In genomic region chr19:5689565-5690342, GRCm38 (mm10) we compare ENCODE assay signal across 1 mouse cellular context.
TF ChIP-seq lines count a peak whose summit lies in the region.

No protein-coding gene starts in this region.

TF ChIP-seq in MEL, 35 proteins besides CTCF, POLR2A, EP300 and RAD21:
- TF ChIP-seq BHLHE40 (IDR thresholded peaks at IDR 0.05; ENCODE audit: borderline replicate concordance, low read depth, low read length) (peak; percentile 85), SIN3A (IDR thresholded peaks at IDR 0.05; ENCODE audit: low read length) (peak; percentile 75), CHD1 (IDR thresholded peaks at IDR 0.05; ENCODE audit: low read depth, low read length) (no peak), POLR2AphosphoS2 (IDR thresholded peaks at IDR 0.05; ENCODE audit: low read length) (no peak), USF2 (IDR thresholded peaks at IDR 0.05; ENCODE audit: borderline replicate concordance in 1 of 2, insufficient read depth in 1 of 2, low read depth in 1 of 2, low read length in 2 of 2) (no peak), NRF1 (IDR thresholded peaks at IDR 0.05; ENCODE audit: insufficient read depth, low read depth, low read length, poor library complexity, severe bottlenecking) (peak; percentile 43; the same call in 1 of the 2 replicates), MAZ (IDR thresholded peaks at IDR 0.05; ENCODE audit: low read depth, low read length) (peak; percentile 93; the same call in 1 of the 2 replicates), TBP (IDR thresholded peaks at IDR 0.05; ENCODE audit: low read depth, low read length) (peak; percentile 45; the same call in 1 of the 2 replicates), MAX (IDR thresholded peaks at IDR 0.05; ENCODE audit: low read length) (no peak), MYC (IDR thresholded peaks at IDR 0.05; ENCODE audit: low read depth, low read length) (no peak), RCOR1 (IDR thresholded peaks at IDR 0.05; ENCODE audit: low read depth, low read length) (no peak), E2F4 (IDR thresholded peaks at IDR 0.05; ENCODE audit: borderline replicate concordance, low read depth, low read length) (no peak), NELFE (IDR thresholded peaks at IDR 0.05; ENCODE audit: low read depth, low read length) (peak; percentile 65), ZNF384 (IDR thresholded peaks at IDR 0.05; ENCODE audit: low read depth, low read length) (0 out of 2 replicates have a peak, but pooled peaks have one; percentile 33), MXI1 (IDR thresholded peaks at IDR 0.05; ENCODE audit: low read depth, low read length) (peak; percentile 67), TAL1 (IDR thresholded peaks at IDR 0.05; ENCODE audit: low read length) (no peak), KAT2A (conservative IDR thresholded peaks at IDR 0.05; ENCODE audit: low read depth, low read length) (no peak), HCFC1 (IDR thresholded peaks at IDR 0.05; ENCODE audit: low read depth, low read length) (peak; percentile 85), ZKSCAN1 (IDR thresholded peaks at IDR 0.05; ENCODE audit: low read depth, low read length) (no peak), ZMIZ1 (IDR thresholded peaks at IDR 0.05; ENCODE audit: low read depth, low read length) (peak; percentile 54; the same call in 1 of the 2 replicates), UBTF (IDR thresholded peaks at IDR 0.05; ENCODE audit: borderline replicate concordance, insufficient read depth, low read depth, low read length) (0 out of 2 replicates have a peak, but pooled peaks have one; percentile 30), USF1 (IDR thresholded peaks at IDR 0.05; ENCODE audit: low read depth, low read length) (0 out of 2 replicates have a peak, but pooled peaks have one; percentile 43), ELF1 (IDR thresholded peaks at IDR 0.05; ENCODE audit: low read depth, low read length) (peak; percentile 79), POLR2AphosphoS5 (IDR thresholded peaks at IDR 0.05; ENCODE audit: borderline replicate concordance, low read depth, low read length) (no peak), MAFK (IDR thresholded peaks at IDR 0.05; ENCODE audit: borderline replicate concordance, low read depth, low read length) (no peak), TCF12 (IDR thresholded peaks at IDR 0.05; ENCODE audit: low read depth, low read length) (peak; percentile 47), ETS1 (IDR thresholded peaks at IDR 0.05; ENCODE audit: low read depth, low read length) (peak; percentile 84), MEF2A (IDR thresholded peaks at IDR 0.05; ENCODE audit: extremely low read depth, insufficient replicate concordance, low read depth, low read length, poor library complexity, severe bottlenecking) (no peak), MYB (IDR thresholded peaks at IDR 0.05; ENCODE audit: low read depth, low read length) (no peak), SMC3 (IDR thresholded peaks at IDR 0.05; ENCODE audit: low read depth, low read length) (no peak), GABPA (IDR thresholded peaks at IDR 0.05; ENCODE audit: low read depth, low read length) (no peak), GATA1 (IDR thresholded peaks at IDR 0.05; ENCODE audit: low read depth, low read length) (no peak), ZC3H11A (IDR thresholded peaks at IDR 0.05; ENCODE audit: low read depth, low read length) (no peak), CHD2 (IDR thresholded peaks at IDR 0.05; ENCODE audit: low read length) (no peak), JUND (IDR thresholded peaks at IDR 0.05; ENCODE audit: low read depth, low read length) (no peak)
